Mouse (Mus musculus) midbrain, embryonic 12.5 days (tissue): ENCODE results near the gene Nup93. TPM values are rescaled to one million over a fixed set of nuclear protein-coding genes. Genes with fewer than 3 reads are reported as not detected.
A peak's percentile ranks its signal among the peaks of the same experiment; 100 is the strongest.

ENCODE experiments used
- ATAC-seq: fragments of 200-750 bp; cut with Nextera tagmentation; 2 replicates; pipeline ENCODE4 v1.8.0; 2017; ENCODE audit warnings: low read depth, moderate TSS enrichment, moderate library complexity; ENCODE audit not compliant: low FRiP score
- H3K27ac ChIP-seq: fragments of 300-500 bp; sonication (generic); replicated peaks from 2 replicates; pipeline ENCODE4 v1.5.1; 2016; ENCODE audit warnings: mild to moderate bottlenecking
- H3K27me3 ChIP-seq: fragments of 300-500 bp; sonication (generic); 2 replicates; pipeline ENCODE4 v1.6.1; 2016; ENCODE audit warnings: mild to moderate bottlenecking
- H3K36me3 ChIP-seq: fragments of 300-500 bp; sonication (generic); 2 replicates; pipeline ENCODE4 v1.6.1; 2016
- H3K4me1 ChIP-seq: fragments of 300-500 bp; sonication (generic); 2 replicates; pipeline ENCODE4 v1.6.1; 2016
- H3K4me2 ChIP-seq: fragments of 300-500 bp; sonication (generic); replicated peaks from 2 replicates; pipeline ENCODE4 v1.6.1; 2016; ENCODE audit warnings: mild to moderate bottlenecking, moderate library complexity
- H3K4me3 ChIP-seq: fragments of 300-500 bp; sonication (generic); 2 replicates; pipeline ENCODE4 v1.5.1; 2016; ENCODE audit warnings: mild to moderate bottlenecking
- H3K9ac ChIP-seq: fragments of 300-500 bp; sonication (generic); replicated peaks from 2 replicates; pipeline ENCODE4 v1.6.1; 2016; ENCODE audit warnings: mild to moderate bottlenecking, moderate library complexity
- H3K9me3 ChIP-seq: fragments of 300-500 bp; sonication (generic); 2 replicates; pipeline ENCODE4 v1.6.1; 2016; ENCODE audit warnings: mild to moderate bottlenecking
- WGBS: fragments of 180-500 bp; shearing (Covaris S2); methylation state at CpG from one replicate; pipeline ENCODE4 v1.1.7; 2016; 5-methylcytosine and 5-hydroxymethylcytosine counted together
- polyA plus RNA-seq: library from polyadenylated mRNA; unstranded; fragments of >200 nt; fragmentation: Nextera tagmentation; extraction: Ambion mirVana; gene quantifications from 2 replicates; pipeline ENCODE4 v1.2.1, GENCODE M21; 2016

Gene Nup93
- polyA plus RNA-seq, 1 experiment from 2014 or later, result 96.7 TPM

DNA sequence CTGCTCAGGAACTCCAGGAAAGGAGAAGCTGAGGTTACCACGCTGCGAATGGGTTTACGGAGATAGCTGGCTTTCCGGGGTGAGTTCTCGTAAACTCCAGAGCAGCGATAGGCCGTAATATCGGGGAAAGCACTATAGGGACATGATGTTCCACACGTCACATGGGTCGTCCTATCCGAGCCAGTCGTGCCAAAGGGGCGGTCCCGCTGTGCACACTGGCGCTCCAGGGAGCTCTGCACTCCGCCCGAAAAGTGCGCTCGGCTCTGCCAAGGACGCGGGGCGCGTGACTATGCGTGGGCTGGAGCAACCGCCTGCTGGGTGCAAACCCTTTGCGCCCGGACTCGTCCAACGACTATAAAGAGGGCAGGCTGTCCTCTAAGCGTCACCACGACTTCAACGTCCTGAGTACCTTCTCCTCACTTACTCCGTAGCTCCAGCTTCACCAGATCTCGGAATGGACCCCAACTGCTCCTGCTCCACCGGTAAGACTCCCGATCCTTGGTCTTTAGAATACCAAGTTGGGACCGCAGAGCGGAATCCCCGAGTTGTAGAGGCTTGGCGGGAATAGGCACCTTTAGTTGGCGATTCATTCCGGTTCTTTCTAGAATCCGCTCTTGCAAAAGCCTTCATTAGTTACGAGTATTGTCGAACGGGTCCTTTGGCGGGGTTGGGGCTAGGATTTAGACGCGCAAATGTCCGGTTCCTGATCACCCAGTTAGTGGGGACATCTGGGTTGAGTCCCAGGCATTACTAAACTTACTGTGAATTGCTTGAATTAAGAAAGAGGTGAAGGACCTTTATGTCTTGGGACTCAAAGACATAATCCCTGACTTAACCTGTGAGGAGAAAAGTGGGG, 35.3 kb upstream of the Nup93 start, which contains the start of gene Mt1:
Gene Mt1, plus strand, starts transcription at position 226 of the 856 bp plus-strand sequence.
- under 1% methylated on average over 50 of the region's 50 CpGs for WGBS

DNA sequence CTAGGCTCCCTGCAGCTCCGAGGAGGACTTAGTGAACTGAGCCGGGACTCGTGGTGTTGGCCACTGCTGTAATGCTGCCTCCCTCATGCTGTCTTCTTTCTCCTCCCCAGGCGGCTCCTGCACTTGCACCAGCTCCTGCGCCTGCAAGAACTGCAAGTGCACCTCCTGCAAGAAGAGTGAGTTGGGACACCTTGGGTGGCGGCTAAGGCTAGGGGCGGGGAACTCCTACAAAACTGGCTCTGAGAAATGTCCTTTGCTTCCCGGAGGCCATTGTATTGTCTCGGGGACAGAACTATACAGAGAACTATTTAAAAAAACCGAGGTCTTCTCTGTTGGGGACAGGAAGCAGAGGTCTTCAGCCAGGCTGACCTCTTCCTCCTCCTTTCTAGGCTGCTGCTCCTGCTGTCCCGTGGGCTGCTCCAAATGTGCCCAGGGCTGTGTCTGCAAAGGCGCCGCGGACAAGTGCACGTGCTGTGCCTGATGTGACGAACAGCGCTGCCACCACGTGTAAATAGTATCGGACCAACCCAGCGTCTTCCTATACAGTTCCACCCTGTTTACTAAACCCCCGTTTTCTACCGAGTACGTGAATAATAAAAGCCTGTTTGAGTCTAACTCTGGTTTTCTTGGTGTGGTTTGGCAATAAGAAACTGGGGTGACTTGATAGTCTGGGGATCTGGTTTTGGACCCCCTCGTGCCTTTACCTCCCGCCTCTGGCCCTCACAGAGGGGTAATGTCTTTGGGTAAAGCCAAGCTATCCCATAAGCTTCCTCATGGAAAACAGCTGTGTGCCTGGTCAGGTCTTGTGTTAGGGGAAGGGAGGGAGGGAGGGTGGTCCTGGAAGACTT, 34.4 kb upstream of the Nup93 start:
- Histone ChIP-seq H3K9ac (no peak overlapping the region), H3K9me3 (no peaks in the 10 kb centered on the region), H3K4me1 (peaks cover 24% of the 10 kb centered on the region), H3K36me3 (no peaks in the 10 kb centered on the region), H3K4me3 (peak overlapping the region; percentile 43), H3K4me2 (peak overlapping the region; percentile 78), H3K27me3 (peaks cover 98% of the 10 kb centered on the region), H3K27ac (no peak overlapping the region)
- ATAC-seq, result no peak
- 3% methylated on average over 25 of the region's 25 CpGs for WGBS

More for the DNA sequence above, 35.3 kb upstream of the Nup93 start, which contains the start of gene Mt1:
- Histone ChIP-seq H3K4me2 (peak within 1 kb of the TSS; percentile 78), H3K9ac (peak within 1 kb of the TSS; percentile 34; the same call in 1 of the 2 replicates), H3K27me3 (peaks cover 98% of the 10 kb centered on the region), H3K9me3 (no peaks in the 10 kb centered on the region), H3K4me1 (peaks cover 27% of the 10 kb centered on the region), H3K36me3 (no peaks in the 10 kb centered on the region), H3K27ac (no peak within 1 kb of the TSS), H3K4me3 (peak within 1 kb of the TSS; percentile 43)
- ATAC-seq, result peak; percentile 75

DNA sequence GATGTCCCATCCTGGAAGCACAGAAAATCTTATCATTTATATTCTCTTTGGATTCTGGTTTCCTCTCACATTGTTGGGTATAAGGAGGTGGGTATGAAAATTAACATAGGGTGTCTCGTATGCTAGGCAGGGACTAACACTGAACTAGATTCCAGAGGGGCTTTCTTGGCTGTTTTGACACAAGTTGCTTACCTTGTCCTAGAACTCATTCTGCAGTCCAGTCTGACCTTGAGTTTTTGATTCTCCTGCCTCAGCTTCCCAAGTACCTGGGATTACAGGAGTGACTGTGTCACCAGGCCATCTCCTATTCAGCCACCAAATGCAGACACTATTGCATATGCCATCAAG, 33.8 kb upstream of the Nup93 start:
- Histone ChIP-seq H3K9ac (no peak overlapping the region), H3K27ac (no peak overlapping the region), H3K36me3 (no peaks in the 10 kb centered on the region), H3K4me2 (no peak overlapping the region), H3K27me3 (peaks cover 98% of the 10 kb centered on the region), H3K4me1 (peaks cover 23% of the 10 kb centered on the region), H3K9me3 (no peaks in the 10 kb centered on the region), H3K4me3 (no peak overlapping the region)
- ATAC-seq, result no peak
- WGBS, result 79% methylated on average over 1 of the region's 1 CpGs

DNA sequence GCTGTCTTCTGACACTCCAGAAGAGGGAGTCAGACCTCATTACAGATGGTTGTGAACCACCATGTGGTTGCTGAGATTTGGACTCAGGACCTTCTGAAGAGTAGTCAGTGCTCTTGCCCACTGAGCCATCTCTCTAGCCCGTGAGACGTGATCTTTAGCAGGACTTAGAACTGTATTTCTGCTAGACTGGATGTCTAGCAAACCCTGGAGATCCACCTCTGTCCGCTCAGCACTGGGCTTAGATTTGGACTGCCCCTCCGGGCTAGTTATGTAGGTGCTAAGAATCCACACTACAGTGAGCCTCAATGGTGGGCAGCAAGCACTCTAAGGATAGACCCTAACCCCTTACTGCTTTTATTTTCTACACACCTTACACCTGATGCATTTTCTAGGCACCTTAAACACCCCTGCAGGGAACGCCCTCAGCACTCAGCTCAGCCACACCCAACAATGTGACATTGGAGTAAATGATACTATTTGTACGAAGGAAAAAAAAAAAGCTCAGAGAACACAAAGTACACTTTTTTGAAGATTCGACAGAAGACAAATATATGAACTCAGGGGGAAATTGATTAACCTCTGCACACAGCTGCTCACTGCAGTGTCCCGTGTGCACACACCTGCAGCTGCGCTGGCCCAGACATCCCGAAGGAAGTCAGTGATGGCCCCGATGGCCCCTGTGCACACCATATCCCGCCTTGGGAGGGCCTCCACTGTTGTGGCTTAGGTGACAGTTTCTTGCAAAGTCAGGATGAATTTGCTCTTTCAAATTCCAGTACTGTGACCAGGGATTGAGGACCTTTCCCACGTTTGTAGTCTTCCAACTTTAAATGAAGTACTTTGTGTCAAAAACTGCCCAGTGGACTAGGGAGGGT, 32.1 kb upstream of the Nup93 start:
- 64% methylated on average over 13 of the region's 13 CpGs for WGBS
- Histone ChIP-seq H3K9me3 (no peaks in the 10 kb centered on the region), H3K36me3 (no peaks in the 10 kb centered on the region), H3K27ac (no peak overlapping the region), H3K4me2 (no peak overlapping the region), H3K9ac (no peak overlapping the region), H3K27me3 (peaks cover 98% of the 10 kb centered on the region), H3K4me3 (no peak overlapping the region), H3K4me1 (peaks cover 33% of the 10 kb centered on the region)
- no peak for ATAC-seq

DNA sequence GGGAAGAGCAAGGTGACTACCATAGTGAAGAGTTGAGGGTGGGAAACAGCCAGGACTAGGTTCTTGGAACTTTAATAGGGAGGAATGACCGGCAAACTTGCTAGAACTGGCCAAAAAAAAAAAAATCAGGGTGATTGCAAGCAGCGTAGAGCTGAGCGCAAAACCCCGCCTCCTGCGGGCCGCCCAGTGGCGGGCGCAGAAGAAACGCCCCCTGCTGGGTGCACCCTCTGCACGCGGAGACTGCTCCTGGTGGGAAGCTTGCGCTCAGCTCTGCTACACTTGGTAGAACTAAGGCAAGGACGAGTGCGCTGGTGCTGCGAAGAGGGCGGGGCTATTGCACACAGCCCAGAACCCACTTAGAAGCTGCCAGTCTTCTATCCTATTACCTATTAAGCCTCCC, 31.2 kb upstream of the Nup93 start:
- no peak overlapping the region for H3K27ac ChIP-seq
- no peaks in the 10 kb centered on the region for H3K36me3 ChIP-seq
- peak; percentile 53 for ATAC-seq
- no peak overlapping the region for H3K9ac ChIP-seq
- peaks cover 37% of the 10 kb centered on the region for H3K4me1 ChIP-seq
- H3K4me2 ChIP-seq, result peak overlapping the region; percentile 31
- H3K9me3 ChIP-seq, result no peaks in the 10 kb centered on the region
- H3K4me3 ChIP-seq, result peak overlapping the region; percentile 9; the same call in 1 of the 2 replicates
- WGBS, result under 1% methylated on average over 16 of the region's 16 CpGs
- peaks cover 98% of the 10 kb centered on the region for H3K27me3 ChIP-seq

DNA sequence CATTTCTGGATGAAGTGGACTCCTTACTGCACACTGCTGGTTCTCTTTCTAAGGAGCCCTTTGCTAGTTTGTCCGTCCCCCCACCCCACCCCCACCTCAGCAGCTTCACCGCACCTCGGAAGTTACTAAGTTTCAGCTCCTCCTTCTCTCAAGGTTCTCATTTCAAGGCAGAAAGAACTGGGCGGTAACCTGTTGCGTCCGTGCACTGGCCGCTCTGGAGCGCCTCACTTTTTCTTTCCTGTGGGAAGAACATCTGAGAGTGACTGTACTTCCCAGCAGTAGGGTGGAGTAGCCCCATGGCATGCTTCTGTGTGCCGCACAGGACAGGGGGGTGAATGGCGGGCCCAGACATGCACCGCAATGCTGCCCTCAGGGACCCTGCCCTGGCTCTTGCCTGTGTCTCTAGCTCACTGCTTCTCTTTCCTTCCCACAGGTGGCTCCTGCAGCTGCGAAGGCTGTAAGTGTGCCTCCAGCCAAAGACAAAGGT, 30.0 kb upstream of the Nup93 start:
- Histone ChIP-seq H3K4me3 (no peak overlapping the region), H3K9me3 (no peaks in the 10 kb centered on the region), H3K4me2 (no peak overlapping the region), H3K4me1 (peaks cover 29% of the 10 kb centered on the region), H3K9ac (no peak overlapping the region), H3K36me3 (no peaks in the 10 kb centered on the region), H3K27ac (no peak overlapping the region), H3K27me3 (peaks cover 95% of the 10 kb centered on the region)
- ATAC-seq, result no peak
- 16% methylated on average over 12 of the region's 12 CpGs for WGBS

DNA sequence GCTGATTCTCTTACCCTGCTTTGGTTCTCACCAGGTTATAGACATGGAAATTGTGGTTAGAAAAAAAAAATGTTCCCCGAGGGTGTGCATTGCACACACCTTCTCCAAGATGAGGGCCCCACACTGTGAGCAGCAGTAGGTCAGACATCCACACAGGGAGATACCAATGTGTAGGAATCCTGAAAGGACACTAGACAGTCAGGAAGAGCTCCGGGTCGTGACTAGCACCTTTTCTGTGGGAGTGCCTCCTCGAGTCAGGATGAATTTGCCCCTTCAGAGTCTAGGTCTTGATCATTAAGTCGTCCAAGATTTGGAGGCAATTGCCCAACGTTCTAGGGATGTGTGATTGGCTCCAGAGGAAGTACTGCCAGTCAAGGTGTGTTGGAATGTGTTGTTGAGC, 28.6 kb upstream of the Nup93 start:
- Histone ChIP-seq H3K4me2 (no peak overlapping the region), H3K36me3 (no peaks in the 10 kb centered on the region), H3K27me3 (peaks cover 95% of the 10 kb centered on the region), H3K4me3 (no peak overlapping the region), H3K9me3 (no peaks in the 10 kb centered on the region), H3K27ac (no peak overlapping the region), H3K4me1 (peaks cover 22% of the 10 kb centered on the region; the same call in 1 of the 2 replicates), H3K9ac (no peak overlapping the region)
- ATAC-seq, result no peak
- WGBS, result 71% methylated on average over 6 of the region's 6 CpGs

DNA sequence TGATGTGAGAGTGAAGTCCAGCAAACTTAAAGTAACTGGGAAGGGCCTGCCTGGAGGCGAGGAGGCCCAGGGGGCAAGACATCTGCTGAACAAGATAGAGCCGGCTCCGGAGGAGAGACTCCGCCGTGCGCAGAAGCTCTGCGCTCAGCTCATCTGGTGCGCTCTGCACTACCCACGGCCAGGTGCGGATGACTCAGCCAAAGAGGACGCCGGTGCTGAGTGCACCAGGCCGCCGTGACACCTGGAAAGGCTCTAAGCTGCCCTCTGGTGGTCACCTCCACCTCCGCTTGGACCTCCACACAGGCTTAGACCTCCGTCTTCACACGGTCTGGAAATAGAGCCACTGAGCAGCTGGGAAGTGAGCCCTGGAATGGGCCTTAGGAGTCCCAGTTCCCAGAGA, 27.8 kb upstream of the Nup93 start:
- Histone ChIP-seq H3K4me1 (peaks cover 25% of the 10 kb centered on the region; the same call in 1 of the 2 replicates), H3K4me2 (peak overlapping the region; percentile 29), H3K9me3 (no peaks in the 10 kb centered on the region), H3K27me3 (peaks cover 93% of the 10 kb centered on the region), H3K9ac (no peak overlapping the region), H3K4me3 (no peak overlapping the region), H3K36me3 (no peaks in the 10 kb centered on the region), H3K27ac (no peak overlapping the region)
- WGBS, result 6% methylated on average over 17 of the region's 17 CpGs
- ATAC-seq, result peak; percentile 32; the same call in 1 of the 2 replicates

DNA sequence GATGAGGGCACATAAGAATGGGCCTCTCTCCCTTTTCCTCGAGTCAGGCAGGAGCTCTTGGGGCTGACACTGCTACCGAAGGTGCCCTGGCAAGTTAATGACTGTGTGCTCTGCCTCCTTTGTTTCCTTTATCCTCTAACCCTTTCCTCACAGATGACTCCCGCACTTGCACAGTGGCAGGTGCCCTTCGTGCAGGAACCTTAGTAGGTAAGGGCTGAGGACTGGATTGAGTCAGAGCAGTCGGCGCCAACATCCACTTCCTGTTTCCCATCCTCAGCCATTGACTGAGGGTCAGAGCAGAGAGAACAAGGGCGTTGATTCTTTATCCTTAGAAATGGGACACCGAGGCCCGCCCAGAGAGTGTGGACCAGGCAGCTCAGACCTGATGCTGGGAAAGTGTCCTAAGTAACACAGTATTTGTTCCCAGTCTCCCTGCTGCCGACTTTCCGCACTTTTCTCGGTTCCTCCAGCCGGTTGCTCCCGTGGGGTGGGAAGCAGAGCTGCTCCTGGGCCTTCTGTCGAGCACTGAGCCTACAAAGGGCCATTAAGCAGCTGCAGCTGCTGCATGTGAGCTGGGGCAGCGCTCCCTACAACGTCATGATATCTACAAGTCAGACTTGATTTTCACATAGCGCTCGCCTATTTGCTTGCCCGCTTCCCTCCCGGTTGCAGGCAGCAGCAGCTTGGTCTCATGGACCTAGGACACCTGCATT, 26.9 kb upstream of the Nup93 start:
- Histone ChIP-seq H3K27me3 (peaks cover 84% of the 10 kb centered on the region), H3K9me3 (no peaks in the 10 kb centered on the region), H3K9ac (no peak overlapping the region), H3K36me3 (no peaks in the 10 kb centered on the region), H3K27ac (no peak overlapping the region; the same call in 1 of the 2 replicates), H3K4me1 (peaks cover 25% of the 10 kb centered on the region; the same call in 1 of the 2 replicates), H3K4me3 (no peak overlapping the region), H3K4me2 (no peak overlapping the region; the same call in 1 of the 2 replicates)
- ATAC-seq, result no peak
- WGBS, result 34% methylated on average over 21 of the region's 21 CpGs

DNA sequence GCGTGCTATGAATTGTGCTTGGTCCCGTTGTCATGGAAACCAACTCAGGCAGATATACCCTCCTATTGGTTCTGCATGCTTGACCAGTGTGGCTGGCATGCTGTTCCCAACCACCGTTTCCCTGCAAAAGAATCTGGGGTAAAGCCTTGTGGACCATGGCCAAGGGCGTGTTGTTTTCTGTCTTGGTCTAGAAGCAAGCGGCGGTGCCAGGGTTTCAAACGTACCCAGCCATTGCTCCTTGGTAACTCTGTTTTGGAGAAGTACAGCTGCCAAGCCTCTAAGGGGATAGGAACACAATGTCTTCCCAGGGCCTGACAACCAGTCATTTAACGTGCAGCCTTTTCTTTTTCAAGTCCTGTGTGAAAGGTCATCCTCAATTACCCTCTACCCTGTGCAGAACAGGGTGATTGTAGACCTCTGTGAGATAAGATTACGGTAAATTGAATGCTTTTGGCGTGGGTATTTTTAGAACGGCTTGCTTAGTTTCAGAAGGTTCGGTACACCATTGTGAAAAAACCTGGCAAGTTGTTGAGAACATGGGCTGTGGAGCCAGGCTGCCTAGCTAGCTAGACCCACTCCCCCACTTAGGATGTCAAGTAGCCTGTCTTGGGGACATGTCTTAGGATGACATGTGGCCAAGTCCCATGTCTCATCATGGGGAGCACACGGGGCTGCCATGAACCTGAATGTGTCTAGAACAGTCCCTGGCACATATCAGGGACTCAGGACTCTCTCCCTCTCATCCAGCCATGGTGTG, 24.9 kb upstream of the Nup93 start:
- WGBS, result 70% methylated on average over 13 of the region's 13 CpGs
- Histone ChIP-seq H3K9me3 (no peaks in the 10 kb centered on the region), H3K4me2 (no peak overlapping the region), H3K9ac (no peak overlapping the region), H3K4me3 (no peak overlapping the region), H3K36me3 (no peaks in the 10 kb centered on the region), H3K4me1 (peaks cover 18% of the 10 kb centered on the region; the same call in 1 of the 2 replicates), H3K27ac (no peak overlapping the region), H3K27me3 (peaks cover 64% of the 10 kb centered on the region)
- ATAC-seq, result no peak
